Mouse (Mus musculus): ENCODE measurements around the gene Csrnp3.

GRCm38 (mm10) chr2:65990108-65990507 is 144.5 kb downstream of the Csrnp3 start:
- TF ChIP-seq CTCF (IDR thresholded peaks at IDR 0.05; ENCODE audit: control insufficient read depth, insufficient read depth, insufficient read length) = no peak
- TF ChIP-seq CEBPB (IDR thresholded peaks at IDR 0.05; ENCODE audit: low read depth) = no peak
- no peak for TF ChIP-seq MAX (IDR thresholded peaks at IDR 0.05)
- no peak for TF ChIP-seq USF1 (IDR thresholded peaks at IDR 0.05; ENCODE audit: low read depth)
- no peak for TF ChIP-seq MYOD1 (IDR thresholded peaks at IDR 0.05; ENCODE audit: control insufficient read depth, insufficient read length, low read depth)
- TF ChIP-seq MYOG (IDR thresholded peaks at IDR 0.05; ENCODE audit: control insufficient read depth, extremely low read depth, insufficient read length) = no peak
- no peak for TF ChIP-seq FOSL1 (IDR thresholded peaks at IDR 0.05; ENCODE audit: insufficient read depth, low read length, poor library complexity, severe bottlenecking)
